Mouse (Mus musculus) intestine, postnatal 0 days (tissue): ENCODE data around the gene Mvp. TPM values are rescaled to one million over a fixed set of nuclear protein-coding genes. Genes with fewer than 3 reads are reported as not detected.
A peak's percentile ranks its signal among the peaks of the same experiment; 100 is the strongest.

Source experiments
- ATAC-seq: fragments of 200-750 bp; cut with Nextera tagmentation; 2 replicates; pipeline ENCODE4 v1.8.0; 2017; ENCODE audit warnings: mild to moderate bottlenecking, moderate TSS enrichment, moderate library complexity
- H3K27ac ChIP-seq: fragments of 300-500 bp; sonication (generic); 2 replicates; pipeline ENCODE4 v1.5.1; 2014; ENCODE audit warnings: mild to moderate bottlenecking, low read depth, low read length, moderate library complexity
- H3K27me3 ChIP-seq: fragments of 300-500 bp; sonication (generic); replicated peaks from 2 replicates; pipeline ENCODE4 v1.6.1; 2014; ENCODE audit warnings: low read length, mixed read lengths; ENCODE audit not compliant: control insufficient read depth, insufficient read depth
- H3K36me3 ChIP-seq: fragments of 300-500 bp; sonication (generic); 2 replicates; pipeline ENCODE4 v1.6.1; 2014; ENCODE audit warnings: mild to moderate bottlenecking, moderate library complexity; ENCODE audit not compliant: control insufficient read depth, insufficient read depth
- H3K4me1 ChIP-seq: fragments of 300-500 bp; sonication (generic); replicated peaks from 2 replicates; pipeline ENCODE4 v1.6.1; 2014; ENCODE audit warnings: antibody characterized with exemption, low read length, mixed read lengths; ENCODE audit not compliant: control insufficient read depth, insufficient read depth
- H3K4me2 ChIP-seq: fragments of 300-500 bp; sonication (generic); replicated peaks from 2 replicates; pipeline ENCODE4 v1.6.1; 2014; ENCODE audit warnings: low read depth, mild to moderate bottlenecking, moderate library complexity
- H3K4me3 ChIP-seq: fragments of 300-500 bp; sonication (generic); 2 replicates; pipeline ENCODE4 v1.5.1; 2014; ENCODE audit warnings: low read depth, low read length
- H3K9ac ChIP-seq: fragments of 300-500 bp; sonication (generic); 2 replicates; pipeline ENCODE4 v1.6.1; 2014; ENCODE audit warnings: mild to moderate bottlenecking, low read depth, low read length
- H3K9me3 ChIP-seq: fragments of 300-500 bp; sonication (generic); 2 replicates; pipeline ENCODE4 v1.6.1; 2016; ENCODE audit warnings: mixed run types; ENCODE audit not compliant: control insufficient read depth
- CTCF ChIP-seq: sonication (generic); IDR thresholded peaks from 2 replicates; pipeline ENCODE4 v1.5.1; 2016; ENCODE audit warnings: low read depth, mild to moderate bottlenecking, control low read depth, antibody characterized with exemption, moderate library complexity
- WGBS: fragments of 180-500 bp; shearing (Covaris S2); extraction: QIAGEN DNeasy Blood & Tissue Kit; methylation state at CpG from one replicate; pipeline ENCODE4 v1.1.7; 2014; 5-methylcytosine and 5-hydroxymethylcytosine counted together
- polyA plus RNA-seq: library from polyadenylated mRNA; unstranded; fragments of >200 nt; fragmentation: Nextera tagmentation; extraction: Ambion mirVana; gene quantifications from 2 replicates; pipeline ENCODE4 v1.2.1, GENCODE M21; 2015

The Mvp gene
- polyA plus RNA-seq, 1 experiment from 2014 or later, result 79.8 TPM

DNA sequence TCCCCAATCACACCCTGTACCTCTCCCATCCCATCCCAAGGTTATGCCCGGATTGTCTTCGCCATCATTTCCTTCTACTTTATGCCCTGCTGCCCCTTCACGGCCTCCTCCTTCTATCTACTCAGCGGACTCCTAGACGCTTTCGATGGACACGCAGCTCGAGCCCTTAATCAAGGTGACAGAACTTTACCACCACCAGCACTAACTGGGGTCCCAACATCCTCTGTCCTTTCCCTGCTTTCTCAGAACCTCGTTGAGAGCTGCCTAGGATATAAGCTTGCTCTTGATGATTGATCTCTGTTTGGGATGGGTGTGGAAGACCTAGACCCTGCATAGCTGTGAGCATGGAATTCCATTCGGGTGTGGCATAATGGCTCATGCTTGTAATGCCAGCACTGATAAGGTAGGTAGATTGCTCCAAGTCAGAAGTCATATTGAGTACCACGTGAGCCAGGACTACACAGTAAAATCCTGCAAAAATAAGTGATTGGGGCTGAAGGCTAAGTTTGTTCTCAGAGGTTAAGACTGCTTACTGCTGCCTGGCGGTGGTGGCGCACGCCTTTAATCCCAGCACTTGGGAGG is 37.5 kb downstream of the Mvp start:
- peaks cover 23% of the 10 kb centered on the region for H3K36me3 ChIP-seq
- ATAC-seq, result peak; percentile 15

DNA sequence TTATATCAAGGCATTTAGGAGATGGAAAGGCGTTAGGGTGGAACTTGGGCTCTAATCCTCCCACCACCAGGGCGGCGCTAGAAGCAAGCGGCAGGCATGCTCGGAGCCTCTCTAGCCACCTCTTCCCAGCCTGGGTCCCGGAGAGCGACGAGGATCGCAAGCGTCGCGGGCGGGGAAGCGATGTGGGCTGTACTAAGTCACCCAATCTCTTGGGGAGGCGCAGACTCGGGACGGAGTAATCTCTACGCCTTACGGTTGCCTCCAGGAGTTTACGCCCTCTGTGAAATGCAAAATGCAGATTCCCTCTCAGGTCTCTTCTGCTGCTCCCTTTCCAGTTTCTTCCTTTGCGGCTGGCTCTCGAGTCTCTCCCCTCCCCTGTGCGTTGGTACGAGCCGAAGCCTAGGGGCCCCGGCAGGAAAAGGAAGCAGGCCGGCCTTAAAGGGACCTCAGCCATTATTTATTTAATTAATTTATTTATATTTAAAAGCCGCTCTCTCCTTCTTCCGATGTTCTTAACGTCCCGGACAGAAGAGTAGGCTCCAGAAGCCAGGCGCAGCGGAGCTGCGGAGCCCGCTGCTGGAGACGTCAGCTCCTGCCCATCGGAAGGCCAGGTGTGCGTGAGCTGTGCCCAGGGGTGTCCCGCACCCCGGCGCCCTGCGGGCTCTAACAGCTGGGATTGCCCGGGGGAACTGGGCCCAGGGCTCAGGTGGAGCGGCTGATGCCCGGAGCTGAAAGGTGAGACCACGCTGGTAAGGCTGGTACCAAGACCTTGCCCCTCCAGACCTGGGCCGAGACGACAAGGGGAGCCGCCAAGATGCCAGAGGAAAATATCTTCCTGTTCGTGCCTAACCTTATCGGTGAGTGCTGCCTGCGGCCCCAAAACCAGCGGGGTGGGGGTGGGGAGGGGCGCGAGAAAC is 38.2 kb downstream of the Mvp start, which contains the start of gene Cdiptos:
Cdiptos (minus strand) TSS at position 149 of the 917 bp plus-strand sequence.
- Histone ChIP-seq H3K9ac (peak within 1 kb of the TSS; percentile 90), H3K4me3 (peak within 1 kb of the TSS; percentile 94), H3K27ac (peak within 1 kb of the TSS; percentile 98), H3K9me3 (no peaks in the 10 kb centered on the region), H3K4me2 (peak within 1 kb of the TSS; percentile 76), H3K27me3 (no peaks in the 10 kb centered on the region), H3K4me1 (0 out of 2 replicates have a peak, but pooled peaks cover 7% of the 10 kb centered on the region), H3K36me3 (peaks cover 23% of the 10 kb centered on the region)
- under 1% methylated on average over 55 of the region's 55 CpGs for WGBS
- peak; percentile 99 for TF ChIP-seq CTCF
- peak; percentile 92 for ATAC-seq

More for the DNA sequence above, 37.5 kb downstream of the Mvp start:
- Histone ChIP-seq H3K4me1 (0 out of 2 replicates have a peak, but pooled peaks cover 7% of the 10 kb centered on the region), H3K27ac (peak overlapping the region; percentile 98), H3K27me3 (no peaks in the 10 kb centered on the region), H3K4me3 (peak overlapping the region; percentile 94), H3K9me3 (no peaks in the 10 kb centered on the region), H3K9ac (peak overlapping the region; percentile 90), H3K4me2 (peak overlapping the region; percentile 76)
- no peak for TF ChIP-seq CTCF
- 12% methylated on average over 14 of the region's 14 CpGs for WGBS

DNA sequence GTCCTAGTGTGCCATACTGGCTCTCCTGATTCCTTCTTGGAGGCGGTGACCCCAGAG is 38.7 kb downstream of the Mvp start, which contains the start of gene Cdipt:
Cdipt (plus strand) TSS at position 22 of the 57 bp plus-strand sequence.
- peak within 1 kb of the TSS; percentile 94 for H3K4me3 ChIP-seq
- no peak for ATAC-seq
- H3K9me3 ChIP-seq, result no peaks in the 10 kb centered on the region
- peak within 1 kb of the TSS; percentile 76 for H3K4me2 ChIP-seq
- no peak for TF ChIP-seq CTCF
- H3K9ac ChIP-seq, result peak within 1 kb of the TSS; percentile 90
- H3K27me3 ChIP-seq, result no peaks in the 10 kb centered on the region
- 0 out of 2 replicates have a peak, but pooled peaks cover 7% of the 10 kb centered on the region for H3K4me1 ChIP-seq
- peak within 1 kb of the TSS; percentile 98 for H3K27ac ChIP-seq
- 0% methylated on average over 1 of the region's 1 CpGs for WGBS
- peaks cover 23% of the 10 kb centered on the region for H3K36me3 ChIP-seq

DNA sequence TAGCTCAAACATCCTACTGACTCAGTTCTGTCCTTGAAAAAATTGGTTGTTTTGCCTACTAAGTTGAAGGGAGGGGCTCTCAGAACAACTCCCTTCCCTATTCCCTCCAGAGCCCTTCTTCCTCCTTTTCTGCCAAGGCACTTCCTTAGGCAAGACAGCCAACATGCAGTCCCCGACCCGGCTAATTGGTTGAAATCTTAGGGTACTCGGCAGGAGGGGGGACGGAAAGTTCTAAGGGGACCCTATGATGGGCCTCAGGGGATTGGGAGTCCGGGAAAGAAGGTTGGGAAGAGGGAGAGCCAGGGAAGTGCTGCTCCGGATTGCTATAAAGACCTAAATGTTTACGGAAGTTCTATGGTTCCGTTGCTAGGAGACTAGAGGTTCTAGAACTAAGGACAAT is 38.9 kb downstream of the Mvp start:
- Histone ChIP-seq H3K27ac (peak overlapping the region; percentile 98; the same call in 1 of the 2 replicates), H3K4me2 (peak overlapping the region; percentile 76), H3K27me3 (no peaks in the 10 kb centered on the region), H3K36me3 (peaks cover 23% of the 10 kb centered on the region), H3K4me1 (0 out of 2 replicates have a peak, but pooled peaks cover 7% of the 10 kb centered on the region), H3K4me3 (peak overlapping the region; percentile 94), H3K9me3 (no peaks in the 10 kb centered on the region), H3K9ac (peak overlapping the region; percentile 90; the same call in 1 of the 2 replicates)
- 7% methylated on average over 8 of the region's 8 CpGs for WGBS
- 0 out of 2 replicates have a peak, but pooled peaks have one; percentile 0 for ATAC-seq
- TF ChIP-seq CTCF, result no peak

DNA sequence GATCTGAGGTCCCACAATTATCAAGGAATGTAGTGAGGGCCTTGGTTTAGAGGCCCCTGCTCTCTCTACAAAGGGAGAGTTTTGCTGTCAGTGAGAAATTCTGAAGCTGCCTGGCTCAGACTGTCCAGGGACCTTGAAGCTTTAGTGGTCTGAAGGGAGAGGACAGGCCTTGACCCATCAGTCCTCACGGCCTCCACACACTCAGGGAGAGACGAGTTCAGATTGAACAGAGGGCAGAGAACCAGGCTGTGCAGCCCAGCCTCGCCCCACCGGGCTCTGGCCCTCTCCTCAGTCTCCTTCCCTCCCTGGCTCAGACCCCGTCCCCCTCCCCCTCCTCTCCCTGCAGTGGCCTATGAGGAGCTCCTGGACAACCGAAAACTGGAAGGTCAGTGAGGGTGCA is 47.1 kb downstream of the Mvp start:
- H3K36me3 ChIP-seq, result no peaks in the 10 kb centered on the region
- no peak overlapping the region for H3K9ac ChIP-seq
- H3K4me1 ChIP-seq, result no peaks in the 10 kb centered on the region
- no peaks in the 10 kb centered on the region for H3K9me3 ChIP-seq
- 73% methylated on average over 6 of the region's 6 CpGs for WGBS
- no peak overlapping the region for H3K4me2 ChIP-seq
- H3K4me3 ChIP-seq, result no peak overlapping the region
- H3K27ac ChIP-seq, result no peak overlapping the region
- no peak for ATAC-seq
- no peak for TF ChIP-seq CTCF
- H3K27me3 ChIP-seq, result 0 out of 2 replicates have a peak, but pooled peaks cover 9% of the 10 kb centered on the region

DNA sequence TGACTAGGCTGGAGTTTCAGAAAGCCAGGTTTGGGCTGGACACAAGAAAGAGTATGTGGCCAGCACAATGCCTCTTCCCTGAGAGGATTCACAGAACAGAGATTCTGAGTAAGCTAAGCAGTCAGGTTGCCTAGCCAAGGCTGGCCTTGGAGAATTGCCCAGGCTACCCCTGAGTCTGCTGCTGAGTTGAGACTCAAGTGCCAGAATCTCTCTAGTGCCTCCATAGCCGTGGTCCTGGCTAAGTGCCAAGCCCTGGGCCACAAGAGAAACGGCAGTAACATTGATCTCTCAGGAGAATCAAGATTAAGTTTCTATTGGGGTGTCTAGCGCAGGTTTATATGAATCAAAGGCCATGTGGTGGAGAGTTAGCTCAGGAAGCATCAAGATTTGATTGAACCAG is 48.9 kb downstream of the Mvp start:
- H3K27me3 ChIP-seq, result peaks cover 9% of the 10 kb centered on the region; the same call in 1 of the 2 replicates
- no peak for ATAC-seq
- TF ChIP-seq CTCF, result no peak
- H3K9ac ChIP-seq, result no peak overlapping the region
- H3K9me3 ChIP-seq, result no peaks in the 10 kb centered on the region
- no peak overlapping the region for H3K27ac ChIP-seq
- no peak overlapping the region for H3K4me2 ChIP-seq
- no peaks in the 10 kb centered on the region for H3K36me3 ChIP-seq
- no peaks in the 10 kb centered on the region for H3K4me1 ChIP-seq
- 45% methylated on average over 3 of the region's 3 CpGs for whole genome bisulfite sequencing
- H3K4me3 ChIP-seq, result no peak overlapping the region
